Mouse (Mus musculus): ENCODE data around the gene Rspo4. TPM values are rescaled to one million over a fixed set of nuclear protein-coding genes. Genes with fewer than 3 reads are reported as not detected.

Rspo4 gene
- polyA plus RNA-seq (2014; fragmentation: Illumina TruSeq; extraction: RNeasy Lipid Tissue Mini Kit (QIAGEN cat#74804)): not detected

DNA sequence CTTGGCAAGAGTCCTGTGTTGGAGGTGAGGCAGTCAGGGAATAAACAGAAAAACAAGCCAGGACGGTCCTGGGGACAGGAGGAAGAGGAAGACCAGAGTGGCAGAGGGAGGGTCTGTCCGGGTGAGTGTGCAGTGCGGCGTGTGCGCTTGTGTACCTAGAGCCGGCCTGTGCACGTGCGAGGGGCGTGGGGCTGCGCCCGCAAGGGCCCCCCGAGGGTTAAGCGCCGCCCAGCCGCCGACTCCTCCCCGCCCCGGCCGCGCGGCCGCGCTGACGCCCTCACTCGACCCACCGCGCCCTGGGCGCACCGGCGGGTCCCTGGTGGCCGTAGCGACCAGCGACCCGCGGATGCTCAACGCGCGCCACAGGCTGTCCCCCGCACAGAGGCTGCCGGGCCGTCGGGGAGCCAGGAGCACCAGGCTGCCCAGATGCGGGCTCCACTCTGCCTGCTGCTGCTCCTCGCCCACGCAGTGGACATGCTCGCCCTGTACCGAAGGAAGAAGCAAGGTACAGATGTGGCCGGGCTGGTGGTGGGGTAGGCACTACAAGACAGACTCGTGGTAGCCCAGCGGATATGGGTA is at the start of gene Rspo4:
Rspo4 (plus strand) TSS at position 280 of the 579 bp plus-strand sequence.

DNA sequence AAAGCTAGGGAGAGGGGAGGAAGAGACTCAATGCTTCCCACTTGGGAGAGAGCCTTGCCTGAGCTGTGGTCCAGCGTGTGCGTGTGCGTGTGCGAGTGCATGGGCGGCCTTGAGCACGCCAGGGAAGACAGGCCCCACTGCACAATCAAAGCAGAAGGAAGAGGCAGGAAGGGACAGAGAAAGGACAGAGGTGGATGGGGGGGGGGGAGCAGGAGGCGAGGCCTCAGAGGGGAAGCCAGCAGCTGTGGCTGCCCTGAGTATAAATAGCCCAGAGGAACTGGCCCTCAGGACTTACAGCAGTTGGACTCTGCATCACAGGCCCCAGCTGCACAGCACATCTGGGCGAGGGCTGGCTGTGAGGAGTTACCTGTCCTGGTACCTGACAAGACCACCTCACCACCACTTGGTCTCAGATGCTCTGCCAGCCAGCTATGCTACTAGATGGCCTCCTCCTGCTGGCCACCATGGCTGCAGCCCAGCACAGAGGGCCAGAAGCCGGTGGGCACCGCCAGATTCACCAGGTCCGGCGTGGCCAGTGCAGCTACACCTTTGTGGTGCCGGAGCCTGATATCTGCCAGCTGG is 68.3 kb downstream of the Rspo4 start, which contains the start of gene Angpt4:
Angpt4 (plus strand) TSS at position 292 of the 582 bp plus-strand sequence.

Other genes starting within 250 kb of the Rspo4 start
- gene Snph, start 210.3 kb upstream of the Rspo4 start, polyA plus RNA-seq (2014; fragmentation: Illumina TruSeq; extraction: RNeasy Lipid Tissue Mini Kit (QIAGEN cat#74804)): 0.17 TPM
- 0.54 TPM for gene Rad21l, start 174.4 kb upstream of the Rspo4 start, polyA plus RNA-seq (2014; fragmentation: Illumina TruSeq; extraction: RNeasy Lipid Tissue Mini Kit (QIAGEN cat#74804))
- not detected for gene Tmem74b, start 140.9 kb upstream of the Rspo4 start, polyA plus RNA-seq (2014; fragmentation: Illumina TruSeq; extraction: RNeasy Lipid Tissue Mini Kit (QIAGEN cat#74804))
- 18.0 TPM for gene Psmf1, start 98.7 kb upstream of the Rspo4 start, polyA plus RNA-seq (2014; fragmentation: Illumina TruSeq; extraction: RNeasy Lipid Tissue Mini Kit (QIAGEN cat#74804))
- gene Angpt4, start 68.3 kb downstream of the Rspo4 start, polyA plus RNA-seq (2014; fragmentation: Illumina TruSeq; extraction: RNeasy Lipid Tissue Mini Kit (QIAGEN cat#74804)): 0.43 TPM
- not detected for gene Fam110a, start 137.3 kb downstream of the Rspo4 start, polyA plus RNA-seq (2014; fragmentation: Illumina TruSeq; extraction: RNeasy Lipid Tissue Mini Kit (QIAGEN cat#74804))
- 0.94 TPM for gene Slc52a3, start 153.6 kb downstream of the Rspo4 start, polyA plus RNA-seq (2014; fragmentation: Illumina TruSeq; extraction: RNeasy Lipid Tissue Mini Kit (QIAGEN cat#74804))
- not detected for gene Scrt2, start 238.6 kb downstream of the Rspo4 start, polyA plus RNA-seq (2014; fragmentation: Illumina TruSeq; extraction: RNeasy Lipid Tissue Mini Kit (QIAGEN cat#74804))